Mouse (Mus musculus) heart, postnatal 10 days (tissue): ENCODE data around the gene Ano10. TPM values are rescaled to one million over a fixed set of nuclear protein-coding genes. Genes with fewer than 3 reads are reported as not detected.
"Not testable (repeated sequence)": the region's sequence is repeated elsewhere in the genome, so short reads cannot be mapped to it uniquely, and the experiment has no call there.

ENCODE experiments used
- DNase-seq, 2 experiments: peaks; one replicate each; pipeline ENCODE4 v3.0.0; 2021
- intact Hi-C: fragments of 180-260 bp; cut with DNase I; formaldehyde crosslinking; loops from one replicate; pipeline ENCODE4 v1.15.1; 2025
- total RNA-seq, 2 experiments: library from RNA; stranded (reverse); gene quantifications; 2 replicates each; pipeline ENCODE4 v1.2.3; 2021

The Ano10 gene
- total RNA-seq: 10 to 100 TPM; 28.2 to 31.5 TPM

GRCm38 (mm10) chr9:122294242-122294881 lies at the start of gene Ano10:
Gene Ano10, minus strand, starts transcription at chr9:122294423.
- intact Hi-C loops: no loop called here
- DNase-seq: peak; percentile 96 to 97

- intact Hi-C loops: no loop called here
Observed at GRCm38 (mm10) chr9:122343399-122343798, 49.2 kb upstream of the Ano10 start.

GRCm38 (mm10) chr9:122339972-122340371 lies 45.7 kb upstream of the Ano10 start:
- no peak for DNase-seq
- intact Hi-C loops: no loop called here

More at GRCm38 (mm10) chr9:122343399-122343798, 49.2 kb upstream of the Ano10 start:
- no peak for DNase-seq

GRCm38 (mm10) chr9:122337510-122337931 lies 43.3 kb upstream of the Ano10 start:
- intact Hi-C loops: no loop called here
- DNase-seq: no peak

- no peak for DNase-seq
- intact Hi-C loops: no loop called here
Observed at GRCm38 (mm10) chr9:122336677-122337076, 42.5 kb upstream of the Ano10 start.

- intact Hi-C loops: no loop called here
- no peak for DNase-seq
Observed at GRCm38 (mm10) chr9:122328199-122328598, 34.0 kb upstream of the Ano10 start.

- no peak for DNase-seq
- intact Hi-C loops: no loop called here
Observed at GRCm38 (mm10) chr9:122325996-122326395, 31.8 kb upstream of the Ano10 start.

GRCm38 (mm10) chr9:122322356-122322755 lies 28.1 kb upstream of the Ano10 start:
- DNase-seq: no peak
- intact Hi-C loops: no loop called here

DNA sequence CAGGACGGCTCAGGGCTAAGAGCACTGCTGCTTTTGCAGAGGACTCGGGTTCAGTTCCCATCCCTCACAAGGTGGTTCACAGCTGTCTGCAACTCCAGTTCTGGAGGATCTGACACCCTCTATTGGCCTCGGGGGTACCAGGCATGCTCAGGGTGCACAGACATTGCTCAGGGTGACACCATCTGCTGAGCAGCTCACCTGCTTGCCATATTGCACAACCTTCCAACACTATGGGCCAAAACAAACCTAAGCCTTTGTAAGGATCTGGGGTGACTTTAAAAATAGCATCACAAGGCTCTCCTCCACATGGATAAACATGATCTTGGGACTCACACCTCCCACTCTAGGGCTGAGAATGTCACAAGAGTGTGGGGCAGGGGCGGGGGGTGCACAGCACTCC lies 26.4 kb upstream of the Ano10 start:
- DNase-seq: no peak

GRCm38 (mm10) chr9:122316562-122316961 lies 22.3 kb upstream of the Ano10 start:
- DNase-seq: no peak
- intact Hi-C loops: no loop called here

More for the DNA sequence above, 26.4 kb upstream of the Ano10 start:
- intact Hi-C loops: no loop called here

- intact Hi-C loops: no loop called here
- DNase-seq: no peak
Observed at GRCm38 (mm10) chr9:122315501-122315900, 21.3 kb upstream of the Ano10 start.

- intact Hi-C loops: loop anchor here (5.0 kb wide), 1 partner anchor 298 kb away; no protein-coding TSS in a partner anchor
- no peak for DNase-seq
Observed at GRCm38 (mm10) chr9:122314942-122315341, 20.7 kb upstream of the Ano10 start.

- intact Hi-C loops: loop anchor here (5.0 kb wide), 1 partner anchor 297 kb away; no protein-coding TSS in a partner anchor
- DNase-seq: no peak
Observed at GRCm38 (mm10) chr9:122314386-122314785, 20.2 kb upstream of the Ano10 start.

DNA sequence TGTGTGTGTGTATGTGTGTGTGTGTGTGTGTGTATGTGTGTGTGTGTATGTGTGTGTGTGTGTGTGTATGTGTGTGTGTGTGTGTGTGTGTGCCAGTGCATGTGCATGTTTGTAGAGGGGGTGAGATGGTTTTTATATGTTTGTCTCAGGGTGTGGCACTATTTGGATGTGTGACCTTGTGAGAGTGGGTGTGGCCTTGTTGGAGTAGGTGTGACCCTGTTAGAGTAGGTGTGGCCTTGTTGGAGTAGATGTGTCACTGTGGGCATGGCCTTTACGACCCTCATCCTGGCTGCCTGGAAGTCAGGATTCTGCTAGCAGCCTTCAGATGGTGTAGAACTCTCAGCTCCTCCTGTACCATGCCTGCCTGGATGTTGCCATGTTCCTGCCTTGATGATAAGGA lies 18.9 kb upstream of the Ano10 start:
- intact Hi-C loops: loop anchor here (5.0 kb wide), 1 partner anchor 296 kb away; no protein-coding TSS in a partner anchor
- not testable (repeated sequence) for DNase-seq

DNA sequence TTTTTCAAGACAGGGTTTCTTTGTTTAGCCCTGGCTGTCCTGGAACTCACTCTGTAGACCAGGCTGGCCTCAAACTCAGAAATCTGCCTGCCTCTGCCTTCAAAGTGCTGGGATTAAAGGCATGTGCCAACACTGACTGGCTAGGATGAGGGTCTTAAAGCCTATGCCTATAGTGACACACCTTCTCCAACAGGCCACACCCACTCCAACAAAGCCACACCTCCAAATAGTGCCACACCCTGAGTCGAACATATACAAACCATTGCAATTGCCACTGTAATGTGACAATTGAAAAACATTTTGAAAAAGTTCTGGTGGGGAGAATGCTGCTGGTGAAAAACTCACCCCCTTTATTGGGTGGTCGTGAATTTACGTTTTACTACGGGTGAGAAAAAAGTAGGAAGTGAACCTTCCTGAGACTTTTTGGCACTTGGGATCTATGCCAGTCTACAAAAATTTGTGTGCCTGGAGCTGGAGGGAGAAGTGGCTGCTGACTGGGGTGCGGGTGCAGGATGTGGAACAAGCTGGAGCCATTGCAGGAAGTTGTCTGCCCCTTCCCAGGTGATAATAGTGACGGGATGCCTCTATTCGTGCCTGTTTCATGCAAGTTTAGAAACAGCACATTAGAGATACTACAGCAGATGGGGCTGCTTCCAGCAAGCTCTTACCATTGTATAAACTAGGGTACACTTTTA lies 18.2 kb upstream of the Ano10 start:
- intact Hi-C loops: loop anchor here (5.0 kb wide), 1 partner anchor 295 kb away; no protein-coding TSS in a partner anchor
- no peak for DNase-seq

DNA sequence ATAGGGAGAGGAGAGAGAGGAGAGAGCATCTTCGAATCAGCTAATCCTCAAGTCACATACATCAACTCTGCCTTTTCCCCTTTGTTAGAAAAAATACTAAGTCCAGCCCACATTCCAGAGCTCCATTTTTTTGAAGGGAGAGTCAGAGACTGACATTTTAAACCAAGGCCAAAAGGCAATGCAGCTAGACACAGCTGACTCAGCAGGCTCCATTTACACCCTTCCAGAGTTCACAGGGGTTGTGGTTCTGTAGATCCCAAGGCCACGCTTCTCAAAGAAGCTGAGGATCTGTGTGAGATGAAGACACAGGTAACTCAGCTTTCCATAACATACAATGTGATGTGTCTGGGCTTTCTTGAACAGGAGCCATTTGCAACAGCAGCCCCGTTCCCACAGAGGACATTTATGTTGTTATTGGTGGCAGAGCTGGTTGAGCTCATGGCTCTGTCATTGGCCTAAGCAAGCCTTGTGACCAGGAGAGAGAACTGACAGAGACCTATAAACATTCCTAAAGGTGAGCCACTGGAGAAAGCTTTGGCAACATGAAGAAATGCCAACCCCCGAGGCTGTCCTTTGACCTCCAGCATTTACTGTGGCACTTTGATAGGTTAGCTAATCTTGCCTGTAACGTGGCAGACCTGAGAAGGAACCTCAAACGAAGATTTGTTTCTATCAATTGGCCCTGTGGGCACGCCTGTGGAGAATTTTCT lies 17.0 kb upstream of the Ano10 start:
- intact Hi-C loops: loop anchor here (5.0 kb wide), 1 partner anchor 294 kb away; no protein-coding TSS in a partner anchor
- peak; percentile 26 to 28 for DNase-seq

DNA sequence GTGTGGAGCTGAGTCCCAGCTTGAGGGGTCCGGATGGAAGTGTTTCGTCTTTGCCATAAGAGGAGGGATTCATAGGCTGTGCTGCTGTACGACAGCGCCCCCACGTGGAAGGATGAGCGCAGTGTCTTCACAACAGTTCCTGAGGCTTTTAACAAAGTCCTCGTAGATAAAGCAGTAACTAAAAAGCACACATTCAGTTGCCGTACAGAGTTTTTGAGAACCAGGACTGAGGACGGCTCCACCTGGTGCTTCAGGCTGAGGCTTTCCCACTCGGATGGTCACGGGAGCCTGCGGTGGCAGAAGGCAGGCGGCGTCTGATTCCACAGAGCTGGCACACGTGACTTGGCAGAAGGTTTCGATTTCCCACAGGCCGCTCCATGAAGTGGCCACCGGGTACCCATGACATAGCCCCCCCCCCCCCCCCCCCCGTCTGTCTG lies 16.4 kb upstream of the Ano10 start:
- intact Hi-C loops: loop anchor here (1.0 to 5.0 kb wide), 2 partner anchors 63 to 293 kb away; no protein-coding TSS in a partner anchor
- peak; percentile 87 to 92 for DNase-seq

GRCm38 (mm10) chr9:122309013-122309980 lies 15.1 kb upstream of the Ano10 start:
- intact Hi-C loops: no loop called here
- peak; percentile 16 to 19 for DNase-seq

GRCm38 (mm10) chr9:122305302-122305701 lies 11.1 kb upstream of the Ano10 start:
- intact Hi-C loops: no loop called here
- DNase-seq: no peak

- no peak for DNase-seq
- intact Hi-C loops: no loop called here
Observed at GRCm38 (mm10) chr9:122296169-122296568, 1.9 kb upstream of the Ano10 start.
